Mouse (Mus musculus) hindlimb bud, embryonic 11.5 days (tissue): ENCODE measurements around the gene Cubn.

ENCODE experiments used
- DNase-seq: peaks from one replicate; pipeline ENCODE4 v3.0.0-alpha.2; 2012; ENCODE audit warnings: low read depth, low spot score; ENCODE audit errors: extremely low spot score

The Cubn gene

DNA sequence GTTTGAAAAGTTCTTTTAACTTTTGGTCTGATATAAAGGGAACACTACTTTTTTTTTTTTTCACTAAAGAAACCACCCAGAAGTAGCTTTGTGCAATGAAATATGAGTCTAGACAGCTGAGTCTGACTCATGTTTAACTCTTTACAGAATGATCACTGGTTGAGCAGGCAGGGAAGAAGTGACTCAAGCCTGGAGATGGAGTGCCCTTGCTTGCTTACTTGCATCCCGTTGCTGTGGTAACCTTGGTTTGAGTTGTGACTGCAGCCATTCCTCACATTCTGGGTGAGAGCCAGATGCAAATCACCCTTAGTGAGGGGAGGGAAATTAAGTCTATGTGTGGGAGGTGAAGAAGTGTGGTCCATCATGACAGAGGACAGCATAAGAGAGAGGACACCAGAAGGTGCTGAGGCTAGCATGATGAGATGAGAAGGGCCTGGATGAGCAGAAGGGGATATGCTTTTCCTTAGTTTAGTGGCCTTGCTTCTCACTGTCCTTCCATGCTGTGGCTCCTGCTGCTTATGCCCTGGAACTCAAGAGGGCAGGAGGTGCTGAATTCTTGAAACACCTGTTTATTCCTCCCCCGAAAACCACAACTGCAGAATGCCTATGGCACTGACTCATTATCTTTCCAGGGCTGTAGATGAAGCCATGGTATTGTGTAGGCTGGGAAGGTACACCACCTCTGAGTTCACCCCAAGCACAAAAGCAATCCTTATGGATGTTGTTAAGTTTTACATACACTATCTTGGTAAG lies 81.7 kb downstream of the Cubn start:
- DNase-seq: no peak

DNA sequence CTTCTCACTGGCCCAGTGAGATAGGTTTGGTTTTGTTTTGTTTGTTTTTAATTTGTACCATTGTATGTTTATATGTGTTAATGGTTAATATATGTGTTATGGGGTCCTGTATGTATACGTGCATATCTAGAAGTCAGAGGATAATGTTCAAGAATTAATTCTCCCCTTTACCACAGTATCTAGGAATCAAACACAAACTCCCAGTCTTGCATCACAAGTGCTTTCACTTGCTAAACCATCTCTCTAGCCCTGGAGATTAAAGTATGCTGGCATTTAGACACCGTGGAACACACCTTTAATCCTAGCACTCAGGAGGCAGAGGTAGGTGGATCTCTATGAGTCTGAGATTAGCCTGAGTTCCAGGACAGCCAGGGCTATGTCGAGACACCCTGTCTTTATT lies 83.3 kb downstream of the Cubn start:
- DNase-seq: no peak

DNA sequence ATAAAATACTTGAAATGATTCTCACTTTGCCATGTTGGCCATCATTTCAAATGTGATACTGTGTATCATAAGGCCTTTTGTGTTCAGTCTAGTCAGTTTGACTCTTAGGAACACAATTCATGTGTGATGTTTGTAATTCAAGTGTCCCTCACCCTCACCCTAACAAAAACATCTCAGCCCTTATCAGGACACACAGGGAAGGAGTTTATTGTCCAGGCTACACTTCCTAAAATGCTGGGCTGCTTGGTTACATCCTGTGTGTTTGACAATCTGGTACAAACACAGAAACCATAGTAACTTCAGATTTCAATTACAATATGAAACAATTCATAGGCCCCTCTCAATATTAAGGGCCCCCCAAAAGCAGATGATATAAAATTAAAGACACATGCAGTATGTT lies 83.9 kb downstream of the Cubn start:
- DNase-seq: no peak

DNA sequence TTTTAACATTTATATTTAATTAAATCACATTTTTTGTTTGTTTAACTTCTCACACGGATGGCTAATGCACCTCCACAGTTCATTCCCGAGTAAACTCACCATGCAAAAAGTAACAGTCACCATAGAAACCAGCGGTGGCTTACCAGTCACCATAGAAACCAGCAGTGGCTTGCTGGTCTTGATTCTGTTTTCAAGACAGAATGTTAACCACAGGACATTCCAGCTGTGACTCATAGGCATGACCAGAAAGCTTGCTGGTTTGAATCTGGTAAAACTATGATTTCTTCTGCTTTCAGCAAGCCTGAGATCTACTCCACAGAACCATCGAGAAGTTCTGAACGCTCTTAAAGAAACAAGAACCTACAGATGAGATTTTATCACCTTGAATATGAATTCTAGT lies 84.3 kb downstream of the Cubn start:
- no peak for DNase-seq

DNA sequence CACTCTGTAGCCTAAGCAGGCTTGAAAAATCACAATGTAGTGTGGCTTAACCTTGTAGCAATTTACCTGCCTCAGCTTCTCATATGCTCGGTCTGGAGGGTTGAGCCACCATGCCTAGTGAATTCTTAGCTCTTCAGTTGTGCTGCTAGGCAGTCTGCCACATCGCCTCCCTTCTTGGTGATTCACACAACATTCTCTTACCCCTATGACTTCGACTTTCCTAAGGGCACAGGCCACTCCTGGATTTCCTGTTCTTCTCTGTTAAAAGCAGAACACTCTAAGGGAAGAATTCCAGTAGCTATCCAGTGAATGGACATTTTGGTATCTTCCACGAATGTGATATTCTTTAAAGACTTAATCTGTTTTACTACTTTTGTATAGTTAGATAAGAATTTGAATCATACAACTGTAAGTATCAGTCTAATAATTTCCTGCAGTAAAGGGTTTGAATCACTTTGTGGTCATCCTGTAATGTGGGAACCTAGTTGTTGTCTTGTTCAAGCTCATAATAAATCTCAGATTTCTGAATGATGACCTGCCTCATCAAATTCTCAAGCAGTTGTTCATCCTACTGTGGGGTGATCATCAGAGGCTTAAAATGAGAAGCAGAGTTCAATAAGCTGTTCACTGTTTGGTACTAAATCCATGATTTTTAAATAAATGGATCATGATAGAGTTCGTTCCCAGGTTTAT lies 86.5 kb downstream of the Cubn start:
- no peak for DNase-seq

DNA sequence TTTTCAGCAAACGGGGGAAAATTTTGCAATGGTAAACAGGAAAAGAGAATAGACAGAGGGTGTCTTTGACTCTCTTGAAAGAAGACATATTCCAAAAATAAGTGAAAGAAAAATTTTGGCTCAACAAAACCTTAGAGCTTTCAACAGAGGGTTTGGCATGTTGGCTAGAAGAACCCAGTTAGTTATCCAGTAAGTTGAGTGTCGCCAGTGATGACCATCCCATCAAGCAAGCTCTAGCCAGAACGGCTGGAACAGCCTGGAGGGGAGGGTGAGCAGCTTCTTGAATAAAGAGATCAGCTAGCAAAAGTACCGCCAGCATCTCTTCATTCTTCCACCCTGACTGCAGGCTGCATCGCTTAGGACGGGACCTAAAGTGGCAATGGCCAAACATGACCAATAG lies 90.8 kb downstream of the Cubn start:
- no peak for DNase-seq

DNA sequence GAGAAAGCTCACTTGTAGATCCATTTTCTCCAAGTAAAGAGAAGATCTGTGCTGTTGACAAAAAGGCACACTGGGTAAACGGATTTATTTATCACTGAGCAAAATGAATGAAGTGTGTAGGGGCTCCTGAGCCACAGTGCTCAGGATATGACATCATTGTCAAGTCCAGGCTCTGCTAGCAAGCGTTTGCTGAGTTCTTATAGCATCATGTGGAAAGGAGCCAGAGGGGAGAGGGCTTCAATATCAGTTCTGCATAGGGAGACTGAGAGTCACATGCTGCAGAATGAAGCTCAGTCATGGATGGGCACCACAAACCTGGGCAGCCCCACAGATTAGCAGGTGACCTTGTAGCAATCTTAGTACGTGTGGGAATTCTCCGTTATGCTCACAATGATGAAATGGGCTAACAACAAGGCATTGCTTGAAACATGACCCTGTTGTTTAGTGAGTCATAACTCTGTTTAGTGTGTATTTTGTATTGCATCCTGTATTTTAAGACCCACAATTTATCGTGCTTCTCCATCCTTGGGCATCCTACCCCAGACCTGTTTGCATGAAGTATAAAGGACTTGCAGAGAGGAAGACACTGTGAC lies 92.0 kb downstream of the Cubn start:
- DNase-seq: no peak

DNA sequence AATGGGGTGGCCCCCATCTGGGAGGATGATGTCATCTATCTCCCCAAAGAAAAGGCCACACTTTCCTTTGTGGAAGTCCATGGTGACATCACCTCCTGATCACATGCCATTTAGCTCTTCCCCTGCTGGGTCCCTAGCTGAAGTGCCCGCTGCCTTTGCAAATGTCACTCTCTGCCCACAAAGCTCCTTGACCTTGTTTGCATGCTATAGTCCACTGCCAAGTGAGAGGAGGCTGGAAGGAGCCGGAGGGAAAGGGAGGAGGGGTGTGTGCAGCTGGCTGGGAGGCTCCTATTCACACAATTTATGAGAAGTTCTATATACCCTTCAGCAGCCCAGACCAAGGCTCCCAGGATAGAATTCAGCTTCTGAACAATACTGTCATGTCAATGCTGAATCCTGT lies 92.7 kb downstream of the Cubn start:
- no peak for DNase-seq

DNA sequence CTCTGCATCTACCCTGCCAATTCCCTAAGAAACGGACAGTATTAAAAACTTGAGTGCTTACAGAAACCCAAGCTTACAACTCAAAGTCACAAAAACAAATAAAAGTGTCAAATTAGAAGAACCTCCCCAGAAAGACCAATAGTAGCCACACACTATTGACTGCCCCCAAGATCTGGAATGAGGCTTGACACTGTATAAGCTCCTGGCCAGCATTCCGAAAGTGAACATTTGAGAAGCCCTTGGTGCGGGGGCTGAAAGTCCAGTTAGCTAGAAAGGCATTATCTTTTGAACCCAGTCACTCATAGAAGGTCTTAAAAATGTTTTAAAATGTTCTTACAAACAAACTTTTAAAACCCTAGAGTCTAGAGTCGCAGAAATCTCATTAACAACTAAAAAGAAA lies 93.1 kb downstream of the Cubn start:
- DNase-seq: no peak

DNA sequence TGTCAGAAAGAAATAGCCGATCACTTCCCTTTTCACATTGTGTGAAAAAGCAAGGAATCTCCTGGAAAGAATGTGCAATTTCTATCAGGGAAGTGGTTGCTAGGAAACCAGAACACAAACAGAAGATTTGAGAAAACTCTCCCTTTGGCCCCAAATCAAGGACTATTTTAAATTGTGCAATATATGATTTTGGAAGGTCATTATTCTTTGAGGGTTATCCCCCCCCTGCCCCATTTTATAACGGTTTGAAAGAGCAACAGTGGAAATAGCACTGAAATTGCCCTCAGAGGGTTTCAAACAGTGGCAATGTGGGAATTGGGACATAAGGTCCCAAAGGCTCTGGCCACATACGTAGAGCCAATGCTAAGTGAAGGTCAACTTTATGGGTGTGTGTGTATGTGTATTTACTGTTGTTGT lies 95.5 kb downstream of the Cubn start:
- no peak for DNase-seq

DNA sequence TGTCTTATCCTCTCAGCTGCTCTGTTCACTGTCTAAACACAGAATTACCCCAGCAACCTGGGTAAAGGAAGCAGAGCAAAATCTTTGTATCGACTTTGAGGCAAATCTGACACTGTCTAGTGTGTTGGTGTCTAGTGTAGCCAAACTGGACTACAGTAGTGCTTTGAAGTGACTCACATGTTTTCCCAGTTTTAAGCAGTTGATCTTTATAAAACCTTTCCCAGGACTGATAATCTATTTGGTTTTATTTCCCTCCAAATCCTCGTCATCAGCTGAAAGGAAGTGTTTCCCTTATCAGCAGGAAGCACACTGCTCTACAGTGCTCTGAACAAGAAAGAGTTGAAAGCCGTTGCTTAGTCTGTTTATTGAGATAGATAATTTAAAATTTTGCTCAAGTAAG lies 100.6 kb downstream of the Cubn start:
- DNase-seq: no peak

DNA sequence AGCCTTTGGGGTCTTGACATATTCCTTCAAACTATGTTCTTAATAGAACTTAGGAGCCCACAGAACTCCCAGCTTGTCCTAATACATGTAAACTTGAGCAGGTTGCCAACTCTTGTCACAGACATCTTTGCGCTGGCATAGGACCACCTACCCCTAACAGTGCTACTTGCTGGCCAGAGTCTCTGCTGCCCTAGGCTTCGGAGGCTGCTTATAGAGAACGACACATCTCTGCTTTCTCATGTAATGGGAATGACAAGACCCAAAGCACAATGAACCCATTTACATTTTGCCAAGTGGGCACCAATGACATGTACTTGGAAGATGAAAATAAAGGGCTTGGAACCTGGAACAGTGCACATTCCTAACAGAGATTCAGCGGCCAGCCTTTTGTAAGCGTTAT lies 105.0 kb downstream of the Cubn start:
- DNase-seq: no peak

DNA sequence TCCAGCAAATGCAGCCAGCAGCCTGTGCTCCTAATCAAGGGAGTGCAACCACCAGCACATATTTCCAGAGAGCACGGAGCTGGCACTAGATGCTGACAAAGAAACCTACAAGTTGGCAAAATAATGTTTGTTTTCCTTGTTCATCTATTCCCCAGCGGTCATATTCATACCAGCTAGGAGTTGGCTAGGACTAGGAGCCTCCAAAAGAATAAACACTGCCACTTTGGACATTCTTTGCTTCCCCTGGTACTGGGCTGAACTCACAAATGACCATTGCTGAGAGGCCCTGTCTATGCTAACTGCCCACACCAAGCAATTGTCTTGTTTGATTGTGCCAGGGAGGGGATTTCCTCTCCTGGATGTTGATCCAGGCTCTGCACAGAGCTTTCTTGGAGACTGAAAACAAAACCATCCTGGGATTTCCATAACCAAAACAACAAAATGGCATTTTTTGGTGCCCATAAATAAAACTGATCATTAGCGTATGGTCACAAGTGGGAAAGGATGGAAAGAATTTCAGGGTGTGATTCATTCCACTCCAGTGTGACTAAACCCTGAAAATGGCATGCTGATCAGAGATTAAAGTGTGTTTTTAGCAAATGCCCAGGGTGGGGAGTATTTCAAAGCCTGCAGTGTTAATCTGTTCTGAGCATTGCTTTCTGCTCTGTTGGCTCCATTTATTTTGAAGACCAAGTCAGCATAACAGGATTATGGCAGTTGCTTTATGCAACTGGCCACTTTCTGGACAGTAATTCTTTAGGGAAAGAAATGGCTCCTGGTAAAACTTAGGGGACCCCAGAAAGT lies 105.9 kb downstream of the Cubn start:
- DNase-seq: no peak

DNA sequence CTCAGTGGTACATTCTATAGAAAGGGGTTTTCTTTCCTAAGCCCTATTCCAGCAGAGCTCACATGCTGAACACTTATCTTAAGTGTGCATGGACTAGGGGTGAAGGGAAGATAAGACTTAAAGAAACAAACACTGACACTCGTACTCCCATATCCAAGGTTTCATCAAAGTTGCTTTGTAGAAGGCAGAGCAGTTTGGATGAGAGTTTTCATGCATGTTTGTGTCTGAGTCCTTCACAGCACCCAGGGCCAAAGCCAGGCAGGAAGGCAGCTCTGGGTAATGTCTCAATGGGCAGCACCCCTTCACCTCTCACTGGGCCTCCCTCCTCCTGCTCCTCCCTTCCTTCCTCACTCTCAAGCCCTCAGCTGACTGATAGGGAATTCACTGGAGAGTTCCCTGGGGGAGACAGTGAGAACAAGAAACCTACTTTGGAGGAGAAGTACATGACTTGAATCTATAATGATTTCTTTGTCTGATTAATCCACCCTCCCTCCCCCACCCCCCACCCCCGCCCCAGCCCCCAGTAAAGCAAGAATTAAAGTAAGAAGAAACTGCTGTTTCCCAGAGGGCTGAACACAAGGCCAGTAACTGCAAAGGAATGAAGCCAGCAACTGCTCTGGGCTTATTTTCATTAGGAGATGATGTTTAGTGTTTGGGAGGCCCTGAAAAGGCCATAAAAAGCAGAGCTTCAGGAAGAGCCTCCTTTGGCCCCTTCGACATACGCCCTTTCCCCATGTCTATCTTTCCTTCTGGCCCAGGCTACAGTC lies 106.7 kb downstream of the Cubn start:
- DNase-seq: no peak

DNA sequence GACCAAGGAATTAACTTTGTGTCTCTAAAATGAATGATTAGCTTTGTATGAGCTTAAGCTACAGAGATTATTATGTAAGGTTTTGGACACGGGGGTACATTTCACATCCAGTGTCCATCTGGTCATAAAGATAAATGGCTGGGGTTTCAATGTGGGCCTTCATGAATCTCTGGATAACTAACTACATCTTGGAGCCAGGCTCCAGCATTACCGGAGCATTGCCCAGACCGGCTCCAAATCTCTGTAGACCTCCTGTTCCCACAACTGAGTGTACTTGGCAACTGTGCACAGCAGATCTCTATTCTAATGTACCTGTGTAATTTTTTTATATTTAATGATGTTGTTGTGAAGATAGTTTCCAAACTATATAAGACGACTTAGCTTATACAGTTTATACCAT lies 115.4 kb downstream of the Cubn start:
- no peak for DNase-seq

DNA sequence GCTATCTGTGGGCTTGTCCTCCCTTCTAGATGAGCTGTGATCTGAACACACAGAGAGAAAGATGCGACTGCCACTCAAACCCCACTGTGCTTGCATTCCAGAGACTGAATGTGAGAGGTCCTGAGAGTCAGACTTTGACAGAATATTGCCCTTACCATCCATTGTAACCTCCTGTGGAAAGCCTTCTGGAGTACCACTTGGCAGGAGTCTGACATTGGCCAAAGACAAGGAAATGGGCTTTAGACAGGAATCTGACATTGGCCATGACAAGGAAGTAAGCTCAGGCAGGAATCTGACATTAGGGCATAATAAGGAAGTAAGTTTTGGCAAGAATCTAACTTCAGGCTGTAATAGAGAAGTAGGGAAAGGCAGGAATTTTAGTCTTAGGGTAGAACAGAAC lies 118.3 kb downstream of the Cubn start:
- no peak for DNase-seq

DNA sequence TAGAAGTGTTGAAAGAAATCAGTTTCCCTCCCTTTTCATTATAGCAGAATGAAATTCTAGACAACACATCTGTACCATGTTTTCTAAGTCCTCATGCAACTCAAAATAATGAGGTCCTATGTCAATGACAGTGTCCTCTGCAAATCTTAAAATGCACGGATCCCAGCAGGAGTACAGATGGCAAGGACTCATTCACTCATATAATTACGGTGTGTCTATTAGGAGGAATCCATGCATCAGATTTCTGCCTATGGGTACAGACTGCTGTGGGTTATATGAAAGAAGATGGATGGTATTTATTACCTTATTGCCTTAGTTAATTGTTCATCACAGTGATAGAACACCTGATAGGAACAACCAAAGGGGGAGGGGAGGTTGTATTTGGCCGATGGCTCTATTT lies 118.8 kb downstream of the Cubn start:
- DNase-seq: no peak

DNA sequence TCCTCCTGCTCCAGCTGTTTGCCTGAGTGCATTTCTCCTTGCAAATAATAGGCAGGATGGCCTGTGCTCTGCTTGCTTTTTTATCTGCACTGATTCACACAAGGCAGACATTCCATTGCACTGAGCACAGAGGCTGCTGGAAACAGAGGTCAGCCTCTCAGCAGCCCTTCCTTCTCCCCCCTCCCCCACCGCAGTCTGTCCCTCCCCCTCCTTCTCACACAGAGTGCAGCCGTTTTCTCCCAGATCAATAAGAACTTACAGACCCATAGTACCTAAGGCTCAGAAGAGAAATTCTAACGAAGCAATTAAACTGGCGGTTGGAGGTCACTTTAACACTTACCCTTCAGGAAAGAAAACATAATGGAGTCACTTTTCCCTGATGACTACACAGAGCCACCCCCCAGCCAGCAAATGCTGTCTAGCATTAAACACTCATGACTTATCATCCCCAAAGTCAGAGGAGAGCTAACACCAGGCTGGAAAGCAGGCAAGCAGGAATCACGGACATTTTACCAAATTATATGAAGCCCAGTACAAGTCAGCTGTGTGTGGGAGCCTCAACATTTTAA lies 119.3 kb downstream of the Cubn start:
- DNase-seq: peak; percentile 35

DNA sequence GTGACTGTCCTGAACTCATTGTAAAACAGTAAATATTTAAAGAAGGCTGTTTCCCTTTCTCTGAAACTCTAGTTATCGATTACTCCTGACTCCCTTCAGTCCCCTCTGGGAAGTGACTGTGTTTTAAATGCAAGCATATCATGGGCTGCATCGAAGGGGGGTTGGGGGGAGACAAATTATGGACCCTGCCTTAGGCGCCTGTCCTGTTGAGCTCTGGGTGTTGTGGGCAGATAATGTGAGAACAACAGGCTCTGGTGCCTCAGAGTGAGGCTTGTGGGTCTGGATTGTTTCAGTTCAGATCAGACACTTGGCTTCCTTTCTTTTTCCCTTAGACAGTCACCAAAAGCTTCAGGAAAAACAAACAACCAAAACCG lies 119.8 kb downstream of the Cubn start:
- no peak for DNase-seq

DNA sequence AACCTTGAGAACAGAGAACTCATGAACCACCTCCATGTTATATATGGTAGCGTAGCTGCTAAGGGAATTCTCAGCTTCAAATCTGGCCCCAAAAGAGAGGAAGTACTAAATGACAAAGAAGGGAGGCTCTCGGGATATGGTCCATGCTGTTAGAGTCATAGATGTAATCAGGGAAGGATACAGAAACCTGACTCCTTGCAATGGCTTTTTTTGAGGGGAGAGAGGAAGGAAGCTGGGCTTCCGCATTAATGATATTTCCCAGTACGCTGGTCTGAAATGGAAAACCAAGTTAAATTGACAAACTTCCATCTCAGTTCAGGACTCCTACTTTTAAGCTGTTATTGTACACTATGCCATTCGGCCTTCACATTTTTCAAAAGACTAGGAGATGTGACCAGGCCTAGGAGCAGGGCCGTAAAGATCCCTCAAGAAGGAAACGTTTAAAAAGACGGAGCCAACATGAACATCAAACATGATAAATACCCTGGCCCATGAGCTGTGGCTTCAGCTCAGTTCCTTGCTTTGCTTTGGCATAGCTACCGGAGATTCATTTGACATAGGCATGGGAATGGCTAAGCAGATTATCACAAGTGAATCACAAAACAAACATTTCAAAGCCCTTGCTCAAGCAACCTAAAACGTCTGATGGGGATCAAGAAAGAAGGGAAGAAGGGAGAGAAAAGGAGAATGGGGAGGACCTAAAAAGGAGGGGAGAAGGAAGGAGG lies 120.4 kb downstream of the Cubn start:
- DNase-seq: no peak
